Mouse (Mus musculus) forebrain, embryonic 16.5 days (tissue): ENCODE data around the gene Vmo1. TPM values are rescaled to one million over a fixed set of nuclear protein-coding genes. Genes with fewer than 3 reads are reported as not detected.
"Not testable (repeated sequence)": the region's sequence is repeated elsewhere in the genome, so short reads cannot be mapped to it uniquely, and the experiment has no call there.

Source experiments
- ATAC-seq: fragments of 200-750 bp; cut with Nextera tagmentation; 2 replicates; pipeline ENCODE4 v1.8.0; 2017; ENCODE audit warnings: mild to moderate bottlenecking, moderate library complexity
- H3K27ac ChIP-seq: fragments of 300-500 bp; sonication (generic); 2 replicates; pipeline ENCODE4 v1.5.1; 2014; ENCODE audit warnings: low read length, control low read depth
- H3K27me3 ChIP-seq: fragments of 300-500 bp; sonication (generic); replicated peaks from 2 replicates; pipeline ENCODE4 v1.6.1; 2014; ENCODE audit warnings: low read length; ENCODE audit not compliant: control insufficient read depth, insufficient read depth
- H3K36me3 ChIP-seq: fragments of 300-500 bp; sonication (generic); 2 replicates; pipeline ENCODE4 v1.6.1; 2014; ENCODE audit not compliant: control insufficient read depth, insufficient read depth
- H3K4me1 ChIP-seq: fragments of 300-500 bp; sonication (generic); replicated peaks from 2 replicates; pipeline ENCODE4 v1.6.1; 2014; ENCODE audit warnings: low read length; ENCODE audit not compliant: control insufficient read depth, insufficient read depth
- H3K4me2 ChIP-seq: fragments of 300-500 bp; sonication (generic); 2 replicates; pipeline ENCODE4 v1.6.1; 2014; ENCODE audit warnings: mild to moderate bottlenecking, low read length, control low read depth
- H3K4me3 ChIP-seq: fragments of 300-500 bp; sonication (generic); replicated peaks from 2 replicates; pipeline ENCODE4 v1.5.1; 2014; ENCODE audit warnings: mild to moderate bottlenecking, low read length, control low read depth
- H3K9ac ChIP-seq: fragments of 300-500 bp; sonication (generic); replicated peaks from 2 replicates; pipeline ENCODE4 v1.6.1; 2014; ENCODE audit warnings: low read depth, low read length, control low read depth
- H3K9me3 ChIP-seq: fragments of 300-500 bp; sonication (generic); 2 replicates; pipeline ENCODE4 v1.6.1; 2016; ENCODE audit warnings: low read length; ENCODE audit not compliant: control insufficient read depth
- WGBS: fragments of 180-500 bp; shearing (Covaris S2); extraction: QIAGEN DNeasy Blood & Tissue Kit; methylation state at CpG from one replicate; pipeline ENCODE4 v1.1.7; 2014; 5-methylcytosine and 5-hydroxymethylcytosine counted together
- polyA plus RNA-seq: library from polyadenylated mRNA; unstranded; fragments of >200 nt; fragmentation: Nextera tagmentation; extraction: Ambion mirVana; gene quantifications from 2 replicates; pipeline ENCODE4 v1.2.1, GENCODE M21; 2015

Vmo1 gene
- polyA plus RNA-seq, 1 experiment from 2014 or later, result not detected

DNA sequence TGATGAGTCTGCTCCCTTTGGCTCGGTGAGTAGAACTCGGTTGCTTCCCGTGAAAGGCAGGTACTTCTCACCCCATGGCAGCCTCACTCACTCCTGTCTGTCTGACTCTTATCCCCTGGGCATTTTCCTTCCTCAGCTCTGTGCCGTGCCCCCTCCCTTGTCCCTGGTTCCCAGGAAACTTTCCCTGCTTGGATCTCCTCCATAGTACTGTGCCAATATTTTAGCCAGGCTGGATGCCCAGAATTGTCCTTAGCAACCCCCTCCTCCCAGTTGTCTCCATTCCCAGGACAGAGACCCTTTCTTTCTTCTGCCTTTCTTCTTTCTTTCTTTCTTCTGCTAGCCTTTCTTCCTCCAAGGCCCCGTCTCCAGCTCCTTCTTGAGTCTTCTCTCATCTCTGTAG lies 27.0 kb upstream of the Vmo1 start:
- no peak overlapping the region for H3K9ac ChIP-seq
- no peaks in the 10 kb centered on the region for H3K9me3 ChIP-seq
- no peak overlapping the region for H3K4me3 ChIP-seq
- no peaks in the 10 kb centered on the region for H3K36me3 ChIP-seq
- 52% methylated on average over 5 of the region's 5 CpGs for WGBS
- ATAC-seq, result no peak
- peaks cover 11% of the 10 kb centered on the region for H3K4me1 ChIP-seq
- H3K27ac ChIP-seq, result no peak overlapping the region
- peaks cover 3% of the 10 kb centered on the region; the same call in 1 of the 2 replicates for H3K27me3 ChIP-seq
- H3K4me2 ChIP-seq, result no peak overlapping the region

DNA sequence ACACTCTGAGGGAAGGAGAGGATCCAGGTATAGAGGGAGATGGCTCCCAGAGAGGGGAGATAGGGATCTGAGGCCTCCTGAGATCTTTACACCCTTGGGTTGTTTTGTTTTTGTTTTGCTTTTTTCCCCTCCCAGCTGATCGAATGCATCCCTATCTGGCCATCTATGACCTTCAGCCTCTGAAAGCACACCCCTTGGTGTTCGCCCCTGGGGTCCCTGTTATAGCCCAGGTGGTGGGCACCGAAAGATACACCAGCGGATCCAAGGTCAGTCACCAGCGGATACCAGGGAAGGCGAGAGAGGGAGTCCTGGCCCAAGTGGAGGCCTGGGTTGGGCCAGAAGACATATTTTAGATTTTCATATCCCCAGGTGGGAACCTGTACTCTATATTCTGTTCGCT lies 26.5 kb upstream of the Vmo1 start:
- H3K27me3 ChIP-seq, result peaks cover 3% of the 10 kb centered on the region; the same call in 1 of the 2 replicates
- no peak overlapping the region for H3K27ac ChIP-seq
- H3K4me3 ChIP-seq, result peak overlapping the region; percentile 56
- H3K4me1 ChIP-seq, result peaks cover 11% of the 10 kb centered on the region
- 92% methylated on average over 7 of the region's 7 CpGs for WGBS
- H3K9ac ChIP-seq, result peak overlapping the region; percentile 55; the same call in 1 of the 2 replicates
- no peak for ATAC-seq
- no peaks in the 10 kb centered on the region for H3K36me3 ChIP-seq
- no peaks in the 10 kb centered on the region for H3K9me3 ChIP-seq
- H3K4me2 ChIP-seq, result peak overlapping the region; percentile 69

DNA sequence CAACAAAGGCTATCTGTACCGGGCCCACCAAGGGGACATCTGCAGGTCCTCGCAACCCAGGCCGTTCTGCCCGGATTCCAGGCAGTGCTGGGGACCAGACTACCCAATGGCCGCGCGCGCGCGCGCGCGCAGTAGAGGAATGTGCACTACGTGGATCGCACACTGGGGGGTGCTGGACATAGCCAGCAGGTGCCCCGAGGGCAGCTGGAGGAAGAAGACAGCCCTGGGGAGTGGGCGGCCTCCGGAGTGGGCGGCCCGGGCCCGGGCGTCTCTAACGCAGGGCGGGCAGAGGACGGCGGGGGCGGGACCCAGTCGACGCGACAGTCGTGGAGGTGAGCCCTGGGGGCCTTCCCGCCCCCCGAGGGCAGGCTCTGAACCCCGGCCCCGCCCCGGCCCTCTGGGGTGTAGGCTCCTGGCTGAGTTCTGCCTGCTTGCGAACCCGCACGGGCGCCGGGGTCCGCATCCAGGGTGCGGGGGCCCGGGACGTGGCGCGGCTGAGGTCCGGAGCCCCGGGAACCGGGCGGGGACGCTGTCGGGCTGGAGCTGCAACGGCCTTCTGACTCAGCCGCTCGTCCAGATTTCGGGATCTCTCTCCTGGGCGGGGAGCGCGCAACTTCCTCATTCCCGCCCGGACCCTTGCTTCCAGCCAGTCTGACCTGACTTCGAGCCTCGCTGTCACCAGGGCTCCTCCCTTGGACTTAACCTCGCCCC lies 25.6 kb upstream of the Vmo1 start, which contains the start of gene Pld2:
Pld2 (plus strand) TSS at position 188 of the 711 bp plus-strand sequence.
- H3K4me1 ChIP-seq, result peaks cover 11% of the 10 kb centered on the region
- H3K27ac ChIP-seq, result no peak within 1 kb of the TSS
- H3K4me2 ChIP-seq, result peak within 1 kb of the TSS; percentile 69
- peaks cover 3% of the 10 kb centered on the region; the same call in 1 of the 2 replicates for H3K27me3 ChIP-seq
- H3K9ac ChIP-seq, result peak within 1 kb of the TSS; percentile 55
- under 1% methylated on average over 61 of the region's 65 CpGs for WGBS
- H3K36me3 ChIP-seq, result no peaks in the 10 kb centered on the region
- no peaks in the 10 kb centered on the region for H3K9me3 ChIP-seq
- ATAC-seq, result peak; percentile 85
- H3K4me3 ChIP-seq, result peak within 1 kb of the TSS; percentile 56

DNA sequence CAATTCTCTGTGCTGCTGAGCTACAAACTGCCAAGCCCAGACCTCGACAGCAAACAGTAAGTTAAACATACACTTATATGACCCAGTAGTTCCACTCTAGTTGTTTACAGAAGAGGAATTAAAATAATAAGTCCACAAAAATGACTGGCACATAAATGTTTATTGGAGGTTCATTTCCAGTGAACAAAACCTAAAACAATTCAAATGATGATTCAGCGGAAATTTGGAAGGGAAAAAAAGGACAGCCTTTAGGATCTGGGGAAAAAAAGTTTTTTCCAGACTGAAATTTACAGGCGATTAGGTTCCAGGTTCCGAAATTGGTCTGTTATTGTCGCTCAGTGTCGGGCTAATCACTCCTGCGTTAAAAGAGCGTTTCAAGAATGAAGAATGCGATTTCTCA lies 25.0 kb upstream of the Vmo1 start:
- Histone ChIP-seq H3K4me1 (peaks cover 11% of the 10 kb centered on the region), H3K27ac (no peak overlapping the region), H3K9ac (peak overlapping the region; percentile 55; the same call in 1 of the 2 replicates), H3K27me3 (peaks cover 3% of the 10 kb centered on the region; the same call in 1 of the 2 replicates), H3K4me3 (peak overlapping the region; percentile 56), H3K36me3 (no peaks in the 10 kb centered on the region), H3K4me2 (peak overlapping the region; percentile 69), H3K9me3 (no peaks in the 10 kb centered on the region)
- peak; percentile 23; the same call in 1 of the 2 replicates for ATAC-seq
- WGBS, result 11% methylated on average over 9 of the region's 9 CpGs

DNA sequence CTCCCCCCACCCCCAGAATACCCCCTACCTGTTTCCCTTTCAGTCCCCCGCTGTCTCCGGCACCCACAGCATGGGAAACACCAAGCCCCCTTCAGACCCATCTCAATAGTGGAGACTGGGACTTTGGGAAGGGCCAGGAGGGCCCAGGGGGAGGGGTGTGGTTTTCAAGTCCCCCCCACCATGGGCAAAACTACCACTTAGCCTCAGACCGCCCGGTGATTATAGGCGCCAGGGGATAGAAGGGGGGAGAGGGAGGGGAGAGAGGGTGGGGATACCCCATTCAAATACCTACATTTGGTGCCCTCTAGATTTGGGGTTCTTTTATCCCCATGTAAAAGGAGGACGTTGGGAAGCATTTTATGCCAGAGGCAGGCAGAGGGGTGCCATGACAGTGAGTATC lies 18.4 kb upstream of the Vmo1 start, which contains the start of gene Gm40193:
Gm40193 (minus strand) TSS at position 101 of the 400 bp plus-strand sequence.
- ATAC-seq, result no peak

DNA sequence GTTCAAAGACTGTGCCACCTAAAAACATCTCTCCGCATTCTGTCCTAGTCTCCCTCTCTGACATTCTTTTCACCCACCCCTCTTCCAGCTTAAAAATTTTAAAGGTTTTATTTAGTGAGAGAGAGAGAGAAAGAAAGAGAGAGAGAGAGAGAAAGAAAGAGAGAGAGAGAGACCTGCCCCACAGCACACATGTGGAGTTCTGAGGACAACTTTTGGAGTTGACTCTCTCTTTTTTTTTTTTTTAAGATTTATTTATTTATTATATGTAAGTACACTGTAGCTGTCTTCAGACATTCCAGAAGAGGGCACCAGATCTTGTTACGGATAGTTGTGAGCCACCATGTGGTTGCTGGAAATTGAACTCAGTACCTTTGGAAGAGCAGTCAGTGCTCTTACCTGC lies 16.6 kb upstream of the Vmo1 start:
- not testable (repeated sequence) for H3K4me2 ChIP-seq, H3K9me3 ChIP-seq, H3K4me1 ChIP-seq, ATAC-seq, H3K27ac ChIP-seq, H3K27me3 ChIP-seq, H3K4me3 ChIP-seq, H3K9ac ChIP-seq
- peaks cover 18% of the 10 kb centered on the region for H3K36me3 ChIP-seq
- WGBS, result 84% methylated on average over 2 of the region's 2 CpGs

More for the DNA sequence above, 18.4 kb upstream of the Vmo1 start, which contains the start of gene Gm40193:
- no peaks in the 10 kb centered on the region for H3K27me3 ChIP-seq
- peaks cover 5% of the 10 kb centered on the region; the same call in 1 of the 2 replicates for H3K36me3 ChIP-seq
- H3K9me3 ChIP-seq, result no peaks in the 10 kb centered on the region
- no peak within 1 kb of the TSS for H3K27ac ChIP-seq
- H3K4me2 ChIP-seq, result no peak within 1 kb of the TSS
- no peaks in the 10 kb centered on the region for H3K4me1 ChIP-seq
- H3K9ac ChIP-seq, result no peak within 1 kb of the TSS
- 78% methylated on average over 6 of the region's 6 CpGs for WGBS
- H3K4me3 ChIP-seq, result no peak within 1 kb of the TSS

DNA sequence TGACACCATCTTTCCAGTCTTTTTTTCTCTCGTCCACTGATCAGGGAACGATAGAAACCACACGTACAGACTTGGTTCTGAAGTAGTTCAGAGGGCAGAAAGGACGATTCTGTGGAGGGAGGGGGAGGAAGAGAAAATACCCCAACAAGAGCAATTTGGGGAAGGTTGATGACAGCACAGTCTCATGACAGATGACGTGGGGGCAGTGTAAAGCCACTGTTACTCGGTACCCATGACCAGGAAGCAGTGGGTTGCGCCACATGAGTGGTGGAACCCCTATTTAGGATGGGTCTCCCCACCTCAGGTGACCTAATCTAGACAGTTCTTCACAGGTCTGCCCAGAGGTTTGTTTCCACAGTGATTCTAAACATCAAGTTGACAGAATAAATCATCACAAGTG lies 14.2 kb upstream of the Vmo1 start:
- peaks cover 8% of the 10 kb centered on the region for H3K4me1 ChIP-seq
- WGBS, result 79% methylated on average over 7 of the region's 7 CpGs
- peaks cover 18% of the 10 kb centered on the region for H3K36me3 ChIP-seq
- H3K27me3 ChIP-seq, result no peaks in the 10 kb centered on the region
- H3K27ac ChIP-seq, result no peak overlapping the region
- H3K9me3 ChIP-seq, result no peaks in the 10 kb centered on the region
- H3K4me3 ChIP-seq, result no peak overlapping the region
- no peak for ATAC-seq
- H3K9ac ChIP-seq, result no peak overlapping the region
- no peak overlapping the region for H3K4me2 ChIP-seq

DNA sequence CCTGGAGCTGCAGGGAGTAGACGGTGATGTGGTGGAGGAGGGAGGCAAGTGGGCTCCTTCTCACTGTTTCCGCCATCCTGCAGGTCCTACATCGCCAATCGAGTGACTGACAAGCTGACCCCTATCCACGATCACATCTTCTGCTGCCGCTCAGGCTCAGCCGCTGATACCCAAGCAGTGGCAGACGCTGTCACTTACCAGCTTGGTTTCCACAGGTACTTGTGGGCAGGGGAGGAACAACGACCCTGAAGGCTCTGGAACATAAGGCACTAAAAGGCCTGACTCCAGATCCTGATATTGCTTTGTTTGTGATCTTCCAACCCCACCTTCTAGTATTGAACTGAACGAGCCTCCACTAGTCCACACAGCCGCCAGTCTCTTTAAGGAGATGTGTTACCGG lies 11.8 kb upstream of the Vmo1 start:
- 88% methylated on average over 12 of the region's 12 CpGs for WGBS
- H3K27me3 ChIP-seq, result no peaks in the 10 kb centered on the region
- peak overlapping the region; percentile 71; the same call in 1 of the 2 replicates for H3K9ac ChIP-seq
- H3K27ac ChIP-seq, result no peak overlapping the region
- peaks cover 18% of the 10 kb centered on the region for H3K36me3 ChIP-seq
- no peaks in the 10 kb centered on the region for H3K9me3 ChIP-seq
- H3K4me2 ChIP-seq, result peak overlapping the region; percentile 90
- no peak for ATAC-seq
- H3K4me1 ChIP-seq, result peaks cover 8% of the 10 kb centered on the region
- H3K4me3 ChIP-seq, result peak overlapping the region; percentile 75

DNA sequence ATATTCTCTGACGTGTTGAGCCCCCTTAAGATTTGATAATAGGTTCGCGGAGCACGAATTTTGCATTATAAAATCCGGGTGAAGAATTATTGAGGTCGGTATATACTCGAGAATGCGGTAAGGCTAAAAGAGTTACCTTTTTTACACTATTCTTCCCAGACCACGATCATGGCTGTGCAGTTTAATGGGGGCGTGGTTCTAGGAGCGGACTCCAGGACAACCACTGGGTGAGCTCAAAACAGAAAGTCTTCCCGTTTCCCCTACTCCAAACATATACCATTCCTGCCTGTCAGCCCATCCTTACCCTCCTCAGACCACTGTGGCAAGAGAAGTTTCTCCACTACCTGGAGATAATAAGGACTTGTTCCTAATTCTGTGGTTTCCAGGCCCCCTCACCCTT lies 11.3 kb upstream of the Vmo1 start:
- Histone ChIP-seq H3K9me3 (no peaks in the 10 kb centered on the region), H3K9ac (peak overlapping the region; percentile 71), H3K4me3 (peak overlapping the region; percentile 75), H3K4me2 (peak overlapping the region; percentile 90), H3K27me3 (no peaks in the 10 kb centered on the region), H3K36me3 (peaks cover 18% of the 10 kb centered on the region), H3K27ac (no peak overlapping the region), H3K4me1 (peaks cover 8% of the 10 kb centered on the region)
- peak; percentile 26 for ATAC-seq
- WGBS, result 4% methylated on average over 12 of the region's 12 CpGs
